Mouse (Mus musculus) liver, embryonic 14.5 days (tissue): ENCODE data around the gene Dlx1. TPM values are rescaled to one million over a fixed set of nuclear protein-coding genes. Genes with fewer than 3 reads are reported as not detected.

Experiments
- ATAC-seq: fragments of 200-750 bp; cut with Nextera tagmentation; 2 replicates; pipeline ENCODE4 v1.8.0; 2017; ENCODE audit warnings: moderate number of reproducible peaks, mild to moderate bottlenecking, moderate library complexity; ENCODE audit not compliant: insufficient read depth
- DNase-seq, 3 experiments: peaks; one replicate each; pipeline ENCODE4 v3.0.0-alpha.2; 2012 to 2013; ENCODE audit warnings: low read depth in 3 of 3, low spot score in 3 of 3
- H3K27ac ChIP-seq: fragments of 300-500 bp; sonication (generic); 2 replicates; pipeline ENCODE4 v1.5.1; 2014; ENCODE audit warnings: moderate library complexity, mild to moderate bottlenecking, control low read depth, inconsistent platforms
- H3K27me3 ChIP-seq: fragments of 300-500 bp; sonication (generic); 2 replicates; pipeline ENCODE4 v1.6.1; 2014; ENCODE audit warnings: mild to moderate bottlenecking, low read length, moderate library complexity; ENCODE audit not compliant: control insufficient read depth, insufficient read depth
- H3K36me3 ChIP-seq: fragments of 300-500 bp; sonication (generic); replicated peaks from 2 replicates; pipeline ENCODE4 v1.6.1; 2014; ENCODE audit warnings: low read depth; ENCODE audit not compliant: control insufficient read depth, insufficient read depth
- H3K4me1 ChIP-seq, 2 experiments: fragments of 200-500 bp in 1 of 2; fragments of 300-500 bp in 1 of 2; sonication (generic) in 1 of 2; replicated peaks; 2 replicates each; pipeline ENCODE4 v1.6.1; 2012 to 2014; ENCODE audit warnings: antibody characterized with exemption in 1 of 2, inconsistent platforms in 1 of 2, low read length in 1 of 2; ENCODE audit not compliant: control insufficient read depth in 2 of 2, insufficient read depth in 2 of 2
- H3K4me2 ChIP-seq: fragments of 300-500 bp; sonication (generic); 2 replicates; pipeline ENCODE4 v1.6.1; 2014; ENCODE audit warnings: low read depth, mild to moderate bottlenecking, control low read depth, moderate library complexity
- H3K4me3 ChIP-seq, 2 experiments: fragments of 200-500 bp in 1 of 2; fragments of 300-500 bp in 1 of 2; sonication (generic) in 1 of 2; 2 replicates each; pipeline ENCODE4 v1.5.1; 2012 to 2014; ENCODE audit warnings: low read depth in 2 of 2, low read length in 2 of 2, mild to moderate bottlenecking in 2 of 2, control low read depth in 1 of 2, inconsistent platforms in 1 of 2, moderate library complexity in 1 of 2; ENCODE audit not compliant: insufficient read depth in 1 of 2
- H3K9ac ChIP-seq: fragments of 300-500 bp; sonication (generic); replicated peaks from 2 replicates; pipeline ENCODE4 v1.6.1; 2014; ENCODE audit warnings: mild to moderate bottlenecking, control low read depth, moderate library complexity
- H3K9me3 ChIP-seq: fragments of 300-500 bp; sonication (generic); 2 replicates; pipeline ENCODE4 v1.6.1; 2016; ENCODE audit warnings: low read length, mixed read lengths; ENCODE audit not compliant: control insufficient read depth
- CTCF ChIP-seq: IDR thresholded peaks from 2 replicates; pipeline ENCODE4 v1.5.1; 2016; ENCODE audit warnings: antibody characterized with exemption, low read depth, control low read depth
- EP300 ChIP-seq: IDR thresholded peaks from 2 replicates; pipeline ENCODE4 v1.6.1; 2016; ENCODE audit warnings: antibody characterized with exemption, low read depth
- WGBS: fragments of 180-500 bp; shearing (Covaris S2); extraction: QIAGEN DNeasy Blood & Tissue Kit; methylation state at CpG from one replicate; pipeline ENCODE4 v1.1.7; 2014; ENCODE audit not compliant: insufficient replicate concordance; 5-methylcytosine and 5-hydroxymethylcytosine counted together
- polyA plus RNA-seq, 2 experiments: library from polyadenylated mRNA; depleted of rRNA in 1 of 2; stranded (reverse) in 1 of 2; unstranded in 1 of 2; fragments of >200 nt; fragmentation: Nextera tagmentation in 1 of 2; extraction: Ambion mirVana in 1 of 2; gene quantifications; 2 replicates each; pipeline versions ENCODE4 v1.2.1 to v1.2.3; 2012 to 2014

The Dlx1 gene
- polyA plus RNA-seq, 2 experiments: 0.07 TPM; not detected in 1

DNA sequence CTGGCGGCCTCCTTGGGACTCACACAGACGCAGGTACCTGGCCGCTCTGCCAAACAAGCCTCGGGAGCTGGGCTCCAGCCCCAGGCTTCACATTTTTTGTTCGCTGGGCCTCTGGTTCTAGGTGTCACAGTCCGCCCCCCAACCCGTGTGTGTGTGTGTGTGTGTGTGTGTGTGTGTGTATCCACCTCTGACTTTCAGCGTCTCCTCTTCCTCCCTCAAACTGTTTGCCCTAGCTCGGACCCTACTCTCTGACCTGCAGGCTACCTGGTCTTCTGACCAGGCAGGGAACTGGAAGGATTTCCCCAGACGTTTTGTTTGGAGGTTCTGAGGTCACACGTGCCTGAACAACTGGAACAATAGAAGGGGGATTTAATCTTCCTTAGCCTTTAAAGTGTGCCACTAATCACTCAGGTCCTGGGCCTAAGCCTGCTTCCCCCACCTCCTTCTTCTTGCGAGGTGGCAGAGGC, 3.2 kb downstream of the Dlx1 start:
- H3K4me1 ChIP-seq: no peaks in the 10 kb centered on the region
- H3K27ac ChIP-seq: no peak overlapping the region
- H3K4me3 ChIP-seq: no peak overlapping the region
- ATAC-seq: no peak
- no peak for DNase-seq
- no peak overlapping the region for H3K9ac ChIP-seq
- no peaks in the 10 kb centered on the region for H3K9me3 ChIP-seq
- TF ChIP-seq EP300: no peak
- no peak for TF ChIP-seq CTCF
- H3K4me2 ChIP-seq: no peak overlapping the region
- 2% methylated on average over 12 of the region's 12 CpGs for WGBS
- no peaks in the 10 kb centered on the region for H3K36me3 ChIP-seq
- peaks cover 97% of the 10 kb centered on the region for H3K27me3 ChIP-seq

- no peaks in the 10 kb centered on the region for H3K9me3 ChIP-seq
- ATAC-seq (no peak), DNase-seq (no peak)
- H3K4me2 ChIP-seq: no peak overlapping the region
- TF ChIP-seq EP300 (no peak), CTCF (no peak)
- no peak overlapping the region for H3K27ac ChIP-seq
- no peak overlapping the region for H3K9ac ChIP-seq
- H3K4me3 ChIP-seq: no peak overlapping the region
- no peaks in the 10 kb centered on the region for H3K4me1 ChIP-seq
- WGBS: 2% methylated on average over 43 of the region's 43 CpGs
- no peaks in the 10 kb centered on the region for H3K36me3 ChIP-seq
- peaks cover 97% of the 10 kb centered on the region for H3K27me3 ChIP-seq
Measured at GRCm38 (mm10) chr2:71531990-71532970, 4.4 kb downstream of the Dlx1 start.

- DNase-seq: no peak
- Histone ChIP-seq H3K36me3 (no peaks in the 10 kb centered on the region), H3K9me3 (no peaks in the 10 kb centered on the region), H3K4me2 (no peak overlapping the region), H3K27me3 (peaks cover 97% of the 10 kb centered on the region), H3K9ac (no peak overlapping the region), H3K4me1 (no peaks in the 10 kb centered on the region), H3K4me3 (no peak overlapping the region), H3K27ac (no peak overlapping the region)
- WGBS: 7% methylated on average over 5 of the region's 5 CpGs
- TF ChIP-seq CTCF: no peak
- TF ChIP-seq EP300: no peak
- ATAC-seq: no peak
Measured at GRCm38 (mm10) chr2:71533094-71533493, 5.2 kb downstream of the Dlx1 start.

- ATAC-seq (no peak), DNase-seq (no peak)
- TF ChIP-seq EP300 (no peak), CTCF (no peak)
- H3K9ac ChIP-seq: no peak overlapping the region
- H3K9me3 ChIP-seq: no peaks in the 10 kb centered on the region
- no peak overlapping the region for H3K27ac ChIP-seq
- H3K27me3 ChIP-seq: peaks cover 97% of the 10 kb centered on the region
- no peak overlapping the region for H3K4me3 ChIP-seq
- no peak overlapping the region for H3K4me2 ChIP-seq
- 2% methylated on average over 20 of the region's 20 CpGs for WGBS
- H3K4me1 ChIP-seq: no peaks in the 10 kb centered on the region
- H3K36me3 ChIP-seq: no peaks in the 10 kb centered on the region
Measured at GRCm38 (mm10) chr2:71534242-71535052, 6.5 kb downstream of the Dlx1 start.
